Mouse (Mus musculus): Measurements from ENCODE around the gene Irak4.

Gene Irak4

GRCm38 (mm10) chr15:94558895-94559656, 15.6 kb downstream of the Irak4 start:
- in situ Hi-C loops (cut with MboI; ENCODE audit: low sequenced_read_pairs): no loop called here

- in situ Hi-C loops (cut with MboI; ENCODE audit: low sequenced_read_pairs): no loop called here
These were observed 21.5 kb downstream of the Irak4 start for GRCm38 (mm10) chr15:94564909-94565308.

- in situ Hi-C loops (cut with MboI; ENCODE audit: low sequenced_read_pairs): no loop called here
These were observed 22.4 kb downstream of the Irak4 start for GRCm38 (mm10) chr15:94565854-94566253.

- in situ Hi-C loops (cut with MboI; ENCODE audit: low sequenced_read_pairs): no loop called here
These were observed 25.2 kb downstream of the Irak4 start for GRCm38 (mm10) chr15:94568496-94569182.

- in situ Hi-C loops (cut with MboI; ENCODE audit: low sequenced_read_pairs): no loop called here
These were observed 28.1 kb downstream of the Irak4 start for GRCm38 (mm10) chr15:94571501-94571900.

GRCm38 (mm10) chr15:94572746-94573145, 29.3 kb downstream of the Irak4 start:
- in situ Hi-C loops (cut with MboI; ENCODE audit: low sequenced_read_pairs): no loop called here

GRCm38 (mm10) chr15:94574566-94575268, 31.3 kb downstream of the Irak4 start:
- in situ Hi-C loops (cut with MboI; ENCODE audit: low sequenced_read_pairs): no loop called here

- in situ Hi-C loops (cut with MboI; ENCODE audit: low sequenced_read_pairs): no loop called here
These were observed 38.7 kb downstream of the Irak4 start for GRCm38 (mm10) chr15:94582000-94582593.

GRCm38 (mm10) chr15:94583153-94583552, 39.7 kb downstream of the Irak4 start:
- in situ Hi-C loops (cut with MboI; ENCODE audit: low sequenced_read_pairs): no loop called here

- in situ Hi-C loops (cut with MboI; ENCODE audit: low sequenced_read_pairs): no loop called here
These were observed 41.3 kb downstream of the Irak4 start for GRCm38 (mm10) chr15:94584738-94585137.

GRCm38 (mm10) chr15:94587826-94588715, 44.6 kb downstream of the Irak4 start:
- in situ Hi-C loops (cut with MboI; ENCODE audit: low sequenced_read_pairs): no loop called here

- in situ Hi-C loops (cut with MboI; ENCODE audit: low sequenced_read_pairs): no loop called here
These were observed 46.0 kb downstream of the Irak4 start, which contains the start of gene Twf1 for GRCm38 (mm10) chr15:94589219-94590075. Gene Twf1 (minus strand): TSS chr15:94589889.

- in situ Hi-C loops (cut with MboI; ENCODE audit: low sequenced_read_pairs): no loop called here
These were observed 46.6 kb downstream of the Irak4 start for GRCm38 (mm10) chr15:94590083-94590482.

GRCm38 (mm10) chr15:94591356-94591755, 47.9 kb downstream of the Irak4 start:
- in situ Hi-C loops (cut with MboI; ENCODE audit: low sequenced_read_pairs): no loop called here

GRCm38 (mm10) chr15:94593586-94593985, 50.1 kb downstream of the Irak4 start:
- in situ Hi-C loops (cut with MboI; ENCODE audit: low sequenced_read_pairs): no loop called here

- in situ Hi-C loops (cut with MboI; ENCODE audit: low sequenced_read_pairs): no loop called here
These were observed 56.8 kb downstream of the Irak4 start for GRCm38 (mm10) chr15:94600145-94600707.

- in situ Hi-C loops (cut with MboI; ENCODE audit: low sequenced_read_pairs): no loop called here
These were observed 57.9 kb downstream of the Irak4 start for GRCm38 (mm10) chr15:94601339-94601738.

- in situ Hi-C loops (cut with MboI; ENCODE audit: low sequenced_read_pairs): no loop called here
These were observed 59.0 kb downstream of the Irak4 start for GRCm38 (mm10) chr15:94602441-94602840.

GRCm38 (mm10) chr15:94607768-94608167, 64.3 kb downstream of the Irak4 start:
- in situ Hi-C loops (cut with MboI; ENCODE audit: low sequenced_read_pairs): no loop called here

Data from CH12F3 (cell line).